Mouse (Mus musculus): ENCODE data around the gene Usp29. TPM values are rescaled to one million over a fixed set of nuclear protein-coding genes. Genes with fewer than 3 reads are reported as not detected.

Gene Usp29
- total and polyA plus RNA-seq, 2 experiments from 2014 or later, result 2.2 to 3.2 TPM

GRCm38 (mm10) chr7:6816706-6817376, 86.5 kb downstream of the Usp29 start:
- Histone ChIP-seq H3K9me3 (replicated peaks; ENCODE audit: control insufficient read depth, low read length) (no peaks in the 10 kb centered on the region), H3K27me3 (ENCODE audit: control insufficient read depth, insufficient read depth, low read length) (no peaks in the 10 kb centered on the region), H3K9ac (replicated peaks; ENCODE audit: low read depth, low read length) (no peak overlapping the region), H3K4me3 (ENCODE audit: low read depth, low read length) (no peak overlapping the region), H3K4me2 (ENCODE audit: low read depth, low read length) (no peak overlapping the region), H3K4me1 (ENCODE audit: control insufficient read depth, insufficient read depth) (no peaks in the 10 kb centered on the region), H3K36me3 (replicated peaks; ENCODE audit: control insufficient read depth, insufficient read depth, low read length) (no peaks in the 10 kb centered on the region), H3K27ac (ENCODE audit: low read depth) (no peak overlapping the region)
- TF ChIP-seq EP300 (IDR thresholded peaks at IDR 0.05; ENCODE audit: low read depth) (no peak), CTCF (IDR thresholded peaks at IDR 0.05; ENCODE audit: low read depth) (no peak)
- DNase-seq (ENCODE audit: low spot score), result no peak
- 83% methylated on average over 5 of the region's 5 CpGs for WGBS
- no peak for ATAC-seq (ENCODE audit: insufficient read depth, low read depth)

GRCm38 (mm10) chr7:6820296-6820695, 89.9 kb downstream of the Usp29 start:
- DNase-seq (ENCODE audit: low spot score), result no peak
- H3K9ac ChIP-seq (replicated peaks; ENCODE audit: low read depth, low read length), result no peak overlapping the region
- ATAC-seq (ENCODE audit: insufficient read depth, low read depth), result no peak
- H3K9me3 ChIP-seq (replicated peaks; ENCODE audit: control insufficient read depth, low read length), result no peaks in the 10 kb centered on the region
- 77% methylated on average over 6 of the region's 6 CpGs for WGBS
- H3K36me3 ChIP-seq (replicated peaks; ENCODE audit: control insufficient read depth, insufficient read depth, low read length), result no peaks in the 10 kb centered on the region
- H3K4me3 ChIP-seq (ENCODE audit: low read depth, low read length), result no peak overlapping the region
- H3K4me2 ChIP-seq (ENCODE audit: low read depth, low read length), result no peak overlapping the region
- H3K4me1 ChIP-seq (ENCODE audit: control insufficient read depth, insufficient read depth), result no peaks in the 10 kb centered on the region
- no peak overlapping the region for H3K27ac ChIP-seq (ENCODE audit: low read depth)
- H3K27me3 ChIP-seq (ENCODE audit: control insufficient read depth, insufficient read depth, low read length), result no peaks in the 10 kb centered on the region
- TF ChIP-seq CTCF (IDR thresholded peaks at IDR 0.05; ENCODE audit: low read depth) (no peak), EP300 (IDR thresholded peaks at IDR 0.05; ENCODE audit: low read depth) (no peak)

DNA sequence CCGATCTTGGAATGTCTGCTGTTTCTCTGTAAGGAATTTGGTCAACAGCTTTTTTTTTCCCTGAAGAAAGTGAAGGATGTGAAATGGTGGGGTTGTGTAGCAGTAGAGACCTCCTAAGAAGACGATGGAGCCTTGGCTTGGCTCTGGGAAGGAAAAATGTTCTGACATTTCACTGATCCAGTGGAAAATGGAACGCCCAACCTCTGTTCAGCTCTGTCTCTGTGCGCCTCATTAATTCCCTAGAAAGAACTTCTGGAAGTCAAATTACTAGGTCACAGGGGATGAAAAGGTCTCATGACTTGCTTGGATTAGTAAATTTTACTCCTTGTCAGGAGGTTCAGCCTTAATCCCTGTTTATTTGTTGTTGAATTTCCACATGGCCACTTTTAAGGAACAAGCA, 92.3 kb downstream of the Usp29 start:
- DNase-seq (ENCODE audit: low spot score) (no peak), ATAC-seq (ENCODE audit: insufficient read depth, low read depth) (no peak)
- H3K4me2 ChIP-seq (ENCODE audit: low read depth, low read length), result no peak overlapping the region
- H3K4me3 ChIP-seq (ENCODE audit: low read depth, low read length), result no peak overlapping the region
- H3K4me1 ChIP-seq (ENCODE audit: control insufficient read depth, insufficient read depth), result no peaks in the 10 kb centered on the region
- no peaks in the 10 kb centered on the region for H3K36me3 ChIP-seq (replicated peaks; ENCODE audit: control insufficient read depth, insufficient read depth, low read length)
- no peak overlapping the region for H3K27ac ChIP-seq (ENCODE audit: low read depth)
- no peaks in the 10 kb centered on the region for H3K27me3 ChIP-seq (ENCODE audit: control insufficient read depth, insufficient read depth, low read length)
- WGBS, result 69% methylated on average over 4 of the region's 4 CpGs
- TF ChIP-seq CTCF (IDR thresholded peaks at IDR 0.05; ENCODE audit: low read depth) (no peak), EP300 (IDR thresholded peaks at IDR 0.05; ENCODE audit: low read depth) (no peak)
- no peak overlapping the region for H3K9ac ChIP-seq (replicated peaks; ENCODE audit: low read depth, low read length)
- no peaks in the 10 kb centered on the region for H3K9me3 ChIP-seq (replicated peaks; ENCODE audit: control insufficient read depth, low read length)

DNA sequence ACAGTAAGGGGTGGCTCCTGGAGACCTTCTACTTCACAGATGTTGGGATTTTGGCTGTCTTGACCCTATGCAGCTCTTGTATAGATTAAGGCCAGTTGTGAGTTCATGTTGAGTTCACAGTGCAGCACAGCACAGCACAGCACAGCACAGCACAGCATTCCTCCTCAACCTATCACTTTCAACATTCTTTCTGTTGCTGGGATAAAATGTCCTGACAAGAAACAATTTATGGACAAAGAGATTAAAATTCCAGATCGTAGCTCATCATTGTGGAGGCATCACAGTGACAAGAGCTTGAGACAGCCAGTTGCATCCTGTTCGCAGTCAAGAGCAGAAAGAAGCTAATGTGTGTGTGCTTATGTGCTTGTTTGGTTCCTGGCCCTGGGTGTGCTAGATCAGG, 93.3 kb downstream of the Usp29 start:
- TF ChIP-seq CTCF (IDR thresholded peaks at IDR 0.05; ENCODE audit: low read depth) (no peak), EP300 (IDR thresholded peaks at IDR 0.05; ENCODE audit: low read depth) (no peak)
- 57% methylated on average over 2 of the region's 2 CpGs for WGBS
- Histone ChIP-seq H3K9me3 (replicated peaks; ENCODE audit: control insufficient read depth, low read length) (no peaks in the 10 kb centered on the region), H3K4me3 (ENCODE audit: low read depth, low read length) (no peak overlapping the region), H3K9ac (replicated peaks; ENCODE audit: low read depth, low read length) (no peak overlapping the region), H3K4me1 (ENCODE audit: control insufficient read depth, insufficient read depth) (no peaks in the 10 kb centered on the region), H3K36me3 (replicated peaks; ENCODE audit: control insufficient read depth, insufficient read depth, low read length) (no peaks in the 10 kb centered on the region), H3K27ac (ENCODE audit: low read depth) (no peak overlapping the region), H3K4me2 (ENCODE audit: low read depth, low read length) (no peak overlapping the region), H3K27me3 (ENCODE audit: control insufficient read depth, insufficient read depth, low read length) (no peaks in the 10 kb centered on the region)
- no peak for DNase-seq (ENCODE audit: low spot score)
- no peak for ATAC-seq (ENCODE audit: insufficient read depth, low read depth)

GRCm38 (mm10) chr7:6825966-6826647, 95.7 kb downstream of the Usp29 start:
- no peaks in the 10 kb centered on the region for H3K4me1 ChIP-seq (ENCODE audit: control insufficient read depth, insufficient read depth)
- WGBS, result 70% methylated on average over 11 of the region's 11 CpGs
- TF ChIP-seq EP300 (IDR thresholded peaks at IDR 0.05; ENCODE audit: low read depth) (no peak), CTCF (IDR thresholded peaks at IDR 0.05; ENCODE audit: low read depth) (no peak)
- H3K36me3 ChIP-seq (replicated peaks; ENCODE audit: control insufficient read depth, insufficient read depth, low read length), result no peaks in the 10 kb centered on the region
- H3K4me3 ChIP-seq (ENCODE audit: low read depth, low read length), result no peak overlapping the region
- H3K4me2 ChIP-seq (ENCODE audit: low read depth, low read length), result no peak overlapping the region
- H3K9me3 ChIP-seq (replicated peaks; ENCODE audit: control insufficient read depth, low read length), result no peaks in the 10 kb centered on the region
- no peaks in the 10 kb centered on the region for H3K27me3 ChIP-seq (ENCODE audit: control insufficient read depth, insufficient read depth, low read length)
- no peak overlapping the region for H3K9ac ChIP-seq (replicated peaks; ENCODE audit: low read depth, low read length)
- DNase-seq (ENCODE audit: low spot score) (no peak), ATAC-seq (ENCODE audit: insufficient read depth, low read depth) (peak; percentile 51; the same call in 1 of the 2 replicates)
- no peak overlapping the region for H3K27ac ChIP-seq (ENCODE audit: low read depth)
